Mouse (Mus musculus) G1E (cell line): ENCODE measurements at regions not wholly inside any gene's neighbourhood (a gene's known extent, or its start where the extent isn't known, plus 50 kb on each side); places are given as distances from the start of the nearest gene placed in this dataset.

Experiments
- CTCF ChIP-seq: IDR thresholded peaks from 2 replicates; pipeline ENCODE4 v1.5.1; 2012; ENCODE audit warnings: low read depth, low read length, inconsistent platforms, mixed read lengths
- GATA1 ChIP-seq: IDR thresholded peaks from 2 replicates; pipeline ENCODE4 v1.6.1; 2012; ENCODE audit warnings: borderline replicate concordance, low read length, inconsistent platforms, mixed read lengths
- POLR2AphosphoS5 ChIP-seq: IDR thresholded peaks from 2 replicates; pipeline ENCODE4 v1.6.1; 2012; ENCODE audit warnings: low read depth, low read length, inconsistent platforms; ENCODE audit not compliant: insufficient replicate concordance

DNA sequence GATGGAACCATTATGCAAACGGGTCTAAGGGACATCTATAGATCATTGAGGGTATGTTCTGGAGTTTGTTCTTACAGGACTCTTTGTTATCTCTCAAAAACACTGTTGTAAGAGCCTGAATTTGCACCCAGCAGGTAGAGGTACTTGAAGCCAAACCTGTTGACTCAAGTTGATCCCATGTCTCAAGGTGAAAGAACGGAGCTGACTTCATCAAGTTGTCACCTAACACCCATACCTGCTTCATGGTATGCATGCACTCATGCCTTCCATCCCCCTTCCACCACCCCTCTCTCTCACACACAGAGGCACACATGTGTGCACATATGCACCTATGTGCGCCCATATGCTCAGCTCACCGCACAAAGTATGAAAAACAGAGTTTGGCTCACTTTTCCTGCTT lies 189.0 kb downstream of the Ttll7 start:
- TF ChIP-seq GATA1 (no peak), CTCF (no peak), POLR2AphosphoS5 (no peak)
